ENCODE assay signal across 26 mouse cellular contexts in genomic region chr5:28519059-28519543, GRCm38 (mm10). TPM values are rescaled to one million over a fixed set of nuclear protein-coding genes. Genes with fewer than 3 reads are reported as not detected.
DNase-seq lines count a peak whose midpoint lies in the region; ATAC-seq and TF ChIP-seq lines count a peak whose summit lies in the region.
"Had no signal": no experiment of that assay in that cellular context is flagged by ENCODE, and none has a peak within 500 bp of the region (broad histone marks: within the 10 kb centered on the region; RNA-seq: fewer than 3 reads in every experiment).

No protein-coding gene starts in this region.

- no peak overlapping the region for H3K27ac ChIP-seq in kidney, adult 2 months (ENCODE audit: insufficient read depth, low read depth, low read length)
- H3K27ac ChIP-seq in kidney, embryonic 16.5 days (ENCODE audit: low read length): no peak overlapping the region
- H3K27ac ChIP-seq in lung, embryonic 14.5 days (ENCODE audit: low read depth): no peak overlapping the region
- no peak overlapping the region for H3K27ac ChIP-seq in small intestine, adult 2 months (ENCODE audit: insufficient read depth, low read depth, low read length)
- no peak overlapping the region for H3K27ac ChIP-seq in layer of hippocampus, adult 2 months
- H3K27ac ChIP-seq in hindbrain, embryonic 13.5 days: no peak overlapping the region
- H3K27ac ChIP-seq: embryonic facial prominence, embryonic 10.5 days; forebrain, embryonic 10.5 days; heart, embryonic 10.5 days; hindbrain, embryonic 15.5 days; liver, embryonic 14.5 days had no signal

- ATAC-seq in kidney, embryonic 16.5 days (ENCODE audit: low FRiP score, low TSS enrichment): no peak
- ATAC-seq in lung, embryonic 14.5 days (ENCODE audit: insufficient read depth): no peak
- no peak for ATAC-seq in hindbrain, embryonic 13.5 days (ENCODE audit: low FRiP score)

- H3K9me3 ChIP-seq in kidney, embryonic 16.5 days (ENCODE audit: low read length): no peaks in the 10 kb centered on the region
- H3K9me3 ChIP-seq in lung, embryonic 14.5 days (ENCODE audit: low read depth, low read length): no peaks in the 10 kb centered on the region
- peaks cover 4% of the 10 kb centered on the region; the same call in 1 of the 2 replicates for H3K9me3 ChIP-seq in hindbrain, embryonic 13.5 days
- H3K9me3 ChIP-seq: embryonic facial prominence, embryonic 10.5 days; forebrain, embryonic 10.5 days; heart, embryonic 10.5 days had no signal

- TF ChIP-seq CTCF in kidney, adult 2 months (conservative IDR thresholded peaks at IDR 0.05; ENCODE audit: insufficient read depth, insufficient read length, low read depth, low read length): peak; percentile 36
- 0 out of 2 replicates have a peak, but pooled peaks have one; percentile 9 for TF ChIP-seq CTCF in lung, adult 2 months (IDR thresholded peaks at IDR 0.05; ENCODE audit: insufficient read depth, low read length)
- peak; percentile 33; the same call in 1 of the 2 replicates for TF ChIP-seq CTCF in lung, embryonic 14.5 days (IDR thresholded peaks at IDR 0.05; ENCODE audit: low read depth)
- peak; percentile 47; the same call in 1 of the 2 replicates for TF ChIP-seq CTCF in small intestine, adult 2 months (IDR thresholded peaks at IDR 0.05; ENCODE audit: extremely low read depth, insufficient read length, insufficient replicate concordance, low read depth, low read length)
- TF ChIP-seq CTCF in layer of hippocampus, adult 2 months (conservative IDR thresholded peaks at IDR 0.05): no peak

- H3K9ac ChIP-seq in kidney, embryonic 16.5 days (replicated peaks; ENCODE audit: low read length): no peak overlapping the region
- H3K9ac ChIP-seq in lung, embryonic 14.5 days: no peak overlapping the region
- H3K9ac ChIP-seq in hindbrain, embryonic 13.5 days: no peak overlapping the region
- H3K9ac ChIP-seq: hindbrain, embryonic 15.5 days; liver, embryonic 14.5 days had no signal

- H3K36me3 ChIP-seq in kidney, adult 2 months (ENCODE audit: control insufficient read depth, insufficient read depth, low read length): no peaks in the 10 kb centered on the region
- H3K36me3 ChIP-seq in kidney, embryonic 16.5 days (ENCODE audit: insufficient read depth, low read length): no peaks in the 10 kb centered on the region
- no peaks in the 10 kb centered on the region for H3K36me3 ChIP-seq in lung, embryonic 14.5 days (ENCODE audit: insufficient read depth)
- no peaks in the 10 kb centered on the region for H3K36me3 ChIP-seq in small intestine, adult 2 months (ENCODE audit: control insufficient read depth, insufficient read depth, low read length)
- no peaks in the 10 kb centered on the region for H3K36me3 ChIP-seq in hindbrain, embryonic 13.5 days
- H3K36me3 ChIP-seq: embryonic facial prominence, embryonic 10.5 days; forebrain, embryonic 10.5 days; heart, embryonic 10.5 days; hindbrain, embryonic 15.5 days had no signal

- TF ChIP-seq POLR2A in kidney, adult 2 months (IDR thresholded peaks at IDR 0.05; ENCODE audit: low read depth, low read length): no peak
- no peak for TF ChIP-seq POLR2A in lung, adult 2 months (IDR thresholded peaks at IDR 0.05; ENCODE audit: borderline replicate concordance, extremely low read depth, low read depth, low read length)
- no peak for TF ChIP-seq POLR2A in small intestine, adult 2 months (IDR thresholded peaks at IDR 0.05; ENCODE audit: low read depth, low read length)

- H3K4me2 ChIP-seq in kidney, embryonic 16.5 days (replicated peaks; ENCODE audit: low read depth, low read length): no peak overlapping the region
- H3K4me2 ChIP-seq in lung, embryonic 14.5 days: no peak overlapping the region
- no peak overlapping the region for H3K4me2 ChIP-seq in hindbrain, embryonic 13.5 days
- H3K4me2 ChIP-seq: hindbrain, embryonic 15.5 days had no signal

- H3K4me3 ChIP-seq in kidney, adult 2 months (ENCODE audit: insufficient read depth, low read depth, low read length): no peak overlapping the region
- H3K4me3 ChIP-seq in kidney, embryonic 16.5 days (ENCODE audit: low read length): no peak overlapping the region
- H3K4me3 ChIP-seq in lung, adult 2 months (replicated peaks; ENCODE audit: extremely low read depth, low read depth, low read length): no peak overlapping the region
- no peak overlapping the region for H3K4me3 ChIP-seq in lung, embryonic 14.5 days (ENCODE audit: low read depth, low read length)
- H3K4me3 ChIP-seq in small intestine, adult 2 months (ENCODE audit: low read depth, low read length): no peak overlapping the region
- no peak overlapping the region for H3K4me3 ChIP-seq in layer of hippocampus, adult 2 months
- no peak overlapping the region for H3K4me3 ChIP-seq in hindbrain, embryonic 13.5 days
- H3K4me3 ChIP-seq: embryonic facial prominence, embryonic 10.5 days; forebrain, embryonic 10.5 days; heart, embryonic 10.5 days; hindbrain, embryonic 15.5 days had no signal

- 87% methylated on average over 3 of the region's 3 CpGs for WGBS in kidney, adult 2 months
- 92% methylated on average over 3 of the region's 3 CpGs for WGBS in kidney, embryonic 16.5 days
- 76% methylated on average over 3 of the region's 3 CpGs for WGBS in lung, adult 2 months
- 84% methylated on average over 3 of the region's 3 CpGs for WGBS in lung, embryonic 14.5 days
- 78% methylated on average over 3 of the region's 3 CpGs for WGBS in small intestine, adult 2 months
- WGBS in hindbrain, embryonic 13.5 days: 94% methylated on average over 3 of the region's 3 CpGs

- no peak for DNase-seq in kidney, adult 2 months
- DNase-seq in lung, adult 2 months: peak; percentile 32
- DNase-seq in lung, postnatal 10 days: no peak
- DNase-seq in lung, embryonic 14.5 days: peak; percentile 8
- DNase-seq in layer of hippocampus, adult 2 months (ENCODE audit: low spot score in 2 of 2): no peak
- DNase-seq: adrenal gland, adult 2 months; B cell, adult 2 months; cerebellum, adult 11-12 months; gastrocnemius, postnatal 36 days; heart, postnatal 4 days; layer of hippocampus, postnatal 36 days; midbrain, embryonic 14.5 days; right cerebral cortex, postnatal 14 days; spleen, adult 18-20 months; thymus, postnatal 25 days had no signal

- H3K4me1 ChIP-seq in kidney, adult 2 months (ENCODE audit: control insufficient read depth, insufficient read depth, low read length): no peaks in the 10 kb centered on the region
- no peaks in the 10 kb centered on the region; the same call in 1 of the 2 replicates for H3K4me1 ChIP-seq in kidney, embryonic 16.5 days (ENCODE audit: insufficient read depth, low read length)
- no peaks in the 10 kb centered on the region; the same call in 1 of the 2 replicates for H3K4me1 ChIP-seq in lung, adult 2 months (ENCODE audit: control insufficient read depth, insufficient read depth, low read length)
- no peaks in the 10 kb centered on the region for H3K4me1 ChIP-seq in lung, embryonic 14.5 days (ENCODE audit: insufficient read depth)
- H3K4me1 ChIP-seq in small intestine, adult 2 months (ENCODE audit: control insufficient read depth, insufficient read depth, insufficient read length, low read length): no peaks in the 10 kb centered on the region
- H3K4me1 ChIP-seq in hindbrain, embryonic 13.5 days (replicated peaks): peaks cover 12% of the 10 kb centered on the region

- H3K27me3 ChIP-seq in kidney, adult 2 months (replicated peaks; ENCODE audit: control insufficient read depth, insufficient read depth, low read length): no peaks in the 10 kb centered on the region
- no peaks in the 10 kb centered on the region for H3K27me3 ChIP-seq in kidney, embryonic 16.5 days (ENCODE audit: insufficient read depth, low read length)
- no peaks in the 10 kb centered on the region for H3K27me3 ChIP-seq in lung, embryonic 14.5 days (ENCODE audit: insufficient read depth, low read length)
- no peaks in the 10 kb centered on the region for H3K27me3 ChIP-seq in small intestine, adult 2 months (ENCODE audit: control insufficient read depth, insufficient read depth, low read length)
- H3K27me3 ChIP-seq in hindbrain, embryonic 13.5 days: no peaks in the 10 kb centered on the region
- H3K27me3 ChIP-seq: hindbrain, embryonic 15.5 days had no signal

RNA-seq across cellular contexts. Expression of gene Shh, which starts 52.0 kb away (rescaled TPM):
- 0.69 and 1.1 TPM in 2 replicates for polyA plus RNA-seq in kidney, adult 2 months (2012; rRNA removed)
- polyA plus RNA-seq in kidney, embryonic 16.5 days (2015; fragmentation: Nextera tagmentation; extraction: Ambion mirVana): 0.85 and 0.96 TPM in 2 replicates
- 7.7 and 11.9 TPM in 2 replicates for polyA plus RNA-seq in lung, adult 2 months (2012; rRNA removed)
- polyA plus RNA-seq in lung, embryonic 14.5 days (2014; fragmentation: Nextera tagmentation; extraction: Ambion mirVana): 5.9 and 6.3 TPM in 2 replicates
- polyA plus RNA-seq in small intestine, adult 2 months (2012; rRNA removed): 0.56 and 4.8 TPM in 2 replicates
- total RNA-seq in layer of hippocampus, adult 2 months (2021): 1 to 10 TPM; 1.1 to 1.4 TPM
- 1.6 and 1.8 TPM in 2 replicates for polyA plus RNA-seq in hindbrain, embryonic 13.5 days (2015; fragmentation: Nextera tagmentation; extraction: Ambion mirVana)
- total RNA-seq: gastrocnemius, adult 18-20 months; gastrocnemius, postnatal 36 days; heart, postnatal 4 days; megakaryocyte-erythroid progenitor cell, adult 5-6 weeks; MEL had no signal

Comparison
In these comparisons a context has a peak if more than half of its experiments do, and no peak if none do; other contexts are left out.
1. DNase-seq: peak in lung, adult 2 months (single experiment) and lung, embryonic 14.5 days (single experiment); none in kidney, adult 2 months (single experiment), lung, postnatal 10 days (single experiment) and layer of hippocampus, adult 2 months (0 of 2).